Mouse (Mus musculus) ovary, adult 18-20 months (tissue): ENCODE measurements at regions not wholly inside any gene's neighbourhood (a gene's known extent, or its start where the extent isn't known, plus 50 kb on each side); places are given as distances from the start of the nearest gene placed in this dataset.

Experiments
- DNase-seq: peaks from one replicate; pipeline ENCODE4 v3.0.0; 2022; ENCODE audit warnings: low spot score, mixed read lengths

DNA sequence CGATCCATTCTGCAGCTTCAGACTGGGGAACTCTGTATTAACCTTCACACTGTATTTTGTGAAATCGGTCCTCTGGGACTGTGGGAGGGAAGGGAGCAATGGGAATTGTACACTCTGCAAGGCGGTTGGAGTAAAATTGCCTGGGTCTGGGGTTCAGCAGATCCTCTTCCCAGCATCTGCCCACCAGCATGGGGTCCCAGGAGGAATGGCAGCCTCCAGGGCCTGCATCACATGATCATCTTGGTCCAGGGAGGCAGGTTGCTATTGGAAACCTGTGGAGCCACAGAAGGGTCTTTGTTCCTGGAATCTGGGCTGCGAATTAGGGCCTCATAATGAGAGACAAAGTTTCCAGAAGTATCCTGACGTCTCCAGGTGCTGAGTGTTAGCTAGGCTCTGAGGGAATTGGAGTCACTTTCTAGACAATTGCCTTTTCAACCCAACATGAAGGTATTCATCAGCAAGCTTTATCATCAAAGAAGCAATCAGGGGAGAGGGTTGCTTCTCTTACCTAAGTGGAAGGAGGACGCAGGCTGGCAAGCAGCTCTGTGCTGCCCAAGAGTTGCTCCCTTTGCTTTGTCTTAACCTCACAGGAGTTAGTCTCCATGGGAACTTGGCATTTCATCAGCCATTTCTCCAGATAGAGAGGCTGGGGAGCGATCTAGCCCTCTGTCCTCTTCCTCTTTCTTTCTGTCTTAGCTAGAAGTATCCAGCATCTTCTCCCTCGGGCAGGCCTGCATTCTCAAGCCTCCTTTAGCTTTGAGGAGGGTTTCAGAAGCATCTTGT is 449.7 kb upstream of the Cdh4 start:
- no peak for DNase-seq

- DNase-seq: no peak
Observed at GRCm38 (mm10) chr2:178997921-178998320, 444.3 kb upstream of the Cdh4 start.

DNA sequence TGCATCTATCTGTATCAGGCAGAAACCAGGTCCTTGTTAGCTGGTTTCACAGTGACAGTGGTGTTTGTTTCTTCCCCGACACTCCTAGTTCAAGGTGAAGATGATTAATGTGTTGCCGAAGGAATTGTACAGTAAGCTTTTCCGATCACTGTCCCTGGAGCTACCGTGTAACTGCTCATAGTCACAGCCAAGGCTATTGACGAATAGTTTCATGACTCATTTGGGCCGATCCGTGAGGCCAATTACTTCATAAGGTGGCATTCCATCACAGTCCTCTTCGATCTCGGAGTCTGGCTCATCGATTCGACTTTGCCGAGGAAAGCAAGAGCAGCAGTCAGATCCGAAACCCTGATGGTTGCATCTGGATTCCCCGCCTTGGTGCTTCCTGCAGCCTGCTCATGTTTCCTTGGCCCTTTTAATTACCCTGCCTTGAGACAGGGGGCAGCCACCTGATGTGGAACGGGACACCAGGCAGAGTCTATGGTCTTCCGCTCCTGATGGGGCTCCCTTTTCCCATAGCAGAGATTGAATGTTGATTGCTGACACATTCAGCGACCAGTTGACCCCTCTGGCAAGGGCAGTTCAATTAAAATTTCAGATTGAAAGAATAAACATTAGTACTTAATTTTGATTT is 441.7 kb upstream of the Cdh4 start:
- DNase-seq: no peak

GRCm38 (mm10) chr2:179007766-179008165 is 434.5 kb upstream of the Cdh4 start:
- DNase-seq: no peak

DNA sequence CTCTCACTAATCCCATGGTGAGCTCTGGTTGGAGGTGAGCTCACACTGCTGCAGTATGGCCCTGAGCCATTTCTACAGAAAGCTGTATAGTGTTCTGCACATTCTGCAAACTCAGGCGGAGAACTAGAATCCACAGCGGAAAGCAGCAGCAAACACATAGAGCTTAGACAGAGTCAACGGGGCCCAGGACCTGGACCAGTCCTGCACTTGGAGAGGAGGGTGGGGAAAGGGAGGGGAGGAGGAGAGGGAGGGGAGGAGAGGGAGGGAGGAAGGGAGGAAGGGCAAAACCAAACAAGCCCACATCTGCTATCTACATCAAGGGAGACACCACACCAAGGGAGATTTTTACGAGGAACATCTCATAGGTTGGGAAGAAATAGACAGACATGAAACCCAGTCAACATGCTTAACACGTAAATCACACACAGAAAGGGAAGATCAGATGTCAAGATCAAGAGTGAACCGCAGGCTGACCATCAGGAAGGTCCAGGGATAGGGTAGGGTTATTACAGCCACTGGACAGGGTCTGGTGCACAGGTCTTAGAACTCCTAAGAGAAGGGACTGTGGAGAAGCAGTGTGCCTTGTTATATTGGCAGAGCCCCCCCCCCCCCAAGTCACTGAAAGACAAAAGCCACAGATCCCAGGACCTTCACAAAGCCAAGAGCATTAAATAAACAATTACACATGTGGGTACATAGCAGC is 428.2 kb upstream of the Cdh4 start:
- DNase-seq: no peak

GRCm38 (mm10) chr2:179022675-179023194 is 419.5 kb upstream of the Cdh4 start:
- DNase-seq: no peak

GRCm38 (mm10) chr2:179024225-179024624 is 418.0 kb upstream of the Cdh4 start:
- no peak for DNase-seq

GRCm38 (mm10) chr2:179033171-179033570 is 409.1 kb upstream of the Cdh4 start:
- no peak for DNase-seq

DNA sequence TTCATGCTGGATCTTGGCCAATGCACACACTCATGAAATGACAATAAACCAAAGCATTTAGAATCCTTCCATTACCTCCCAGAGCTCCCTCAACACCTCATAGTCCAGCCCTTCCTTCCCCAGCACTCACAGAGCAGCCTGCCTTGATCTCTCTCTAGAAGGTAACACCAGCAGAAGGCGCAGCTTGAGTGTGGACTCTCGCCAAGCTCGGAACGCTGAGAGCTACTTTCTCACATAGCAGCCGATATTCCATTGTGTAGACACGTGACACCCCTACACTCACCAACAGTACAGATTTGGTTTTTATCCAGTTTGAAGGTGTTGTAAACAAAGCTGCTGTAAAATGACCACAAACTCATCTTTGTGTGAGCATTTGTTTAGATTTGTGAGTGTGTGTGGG is 406.8 kb upstream of the Cdh4 start:
- no peak for DNase-seq

DNA sequence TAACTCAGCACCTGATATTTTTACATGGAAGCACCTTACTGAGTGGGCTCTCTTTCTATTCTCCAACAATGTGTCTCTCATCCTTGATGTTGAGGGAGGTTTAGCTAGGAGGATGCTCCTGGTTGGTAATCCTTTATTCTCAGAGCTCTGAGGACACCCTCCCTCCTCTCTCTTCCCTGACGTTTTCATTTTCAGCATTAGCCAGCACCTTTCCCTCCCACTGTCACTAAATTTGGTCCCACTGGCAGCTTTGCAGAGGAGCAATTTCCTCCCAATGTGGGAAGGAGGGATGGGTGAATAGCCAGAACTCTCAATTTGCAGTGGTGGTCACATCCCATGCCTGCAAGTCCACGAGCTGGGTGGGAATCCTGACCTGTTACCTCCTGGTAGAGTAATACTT is 402.5 kb upstream of the Cdh4 start:
- DNase-seq: no peak

DNA sequence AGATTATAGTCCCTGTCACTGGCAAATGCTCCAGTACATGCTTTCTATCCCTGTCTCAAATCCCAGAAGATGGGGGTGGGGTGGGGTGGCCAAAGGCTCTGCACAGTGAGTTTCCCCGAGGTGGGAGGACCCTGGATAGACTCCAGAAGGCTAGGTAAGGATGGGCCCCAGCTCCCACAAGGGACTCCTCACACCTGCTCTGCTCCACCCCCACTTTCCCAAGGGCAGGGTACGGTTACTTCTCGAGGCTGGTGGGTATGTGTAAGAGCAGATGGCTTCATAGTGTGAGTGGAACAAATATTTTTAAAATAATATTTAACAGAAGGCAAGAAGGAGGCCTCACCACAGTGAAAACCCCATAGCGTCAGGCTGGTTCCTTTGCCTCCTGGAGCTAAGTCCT is 398.6 kb upstream of the Cdh4 start:
- no peak for DNase-seq

- DNase-seq: no peak
Observed at GRCm38 (mm10) chr2:179045361-179045760, 396.9 kb upstream of the Cdh4 start.

GRCm38 (mm10) chr2:179054441-179054840 is 387.8 kb upstream of the Cdh4 start:
- no peak for DNase-seq

DNA sequence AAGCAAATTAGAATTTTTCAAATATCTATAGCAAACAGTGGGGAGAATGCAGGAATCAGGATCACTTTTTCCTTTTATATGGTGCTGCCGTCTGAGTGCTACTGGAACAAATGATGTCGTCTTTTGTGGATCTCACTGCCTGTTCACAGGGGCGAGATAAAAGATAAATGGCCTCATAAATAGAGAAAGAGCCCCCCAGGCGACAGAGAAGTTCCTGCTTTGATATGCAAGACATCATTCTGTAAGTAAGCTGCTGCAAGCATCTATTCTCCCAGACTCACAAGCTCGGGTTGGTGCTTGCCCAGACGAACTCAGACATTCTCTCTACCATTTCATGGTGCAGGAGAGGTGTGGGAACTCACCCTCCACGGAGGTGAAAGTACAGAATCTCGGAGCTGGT is 377.6 kb upstream of the Cdh4 start:
- DNase-seq: no peak

DNA sequence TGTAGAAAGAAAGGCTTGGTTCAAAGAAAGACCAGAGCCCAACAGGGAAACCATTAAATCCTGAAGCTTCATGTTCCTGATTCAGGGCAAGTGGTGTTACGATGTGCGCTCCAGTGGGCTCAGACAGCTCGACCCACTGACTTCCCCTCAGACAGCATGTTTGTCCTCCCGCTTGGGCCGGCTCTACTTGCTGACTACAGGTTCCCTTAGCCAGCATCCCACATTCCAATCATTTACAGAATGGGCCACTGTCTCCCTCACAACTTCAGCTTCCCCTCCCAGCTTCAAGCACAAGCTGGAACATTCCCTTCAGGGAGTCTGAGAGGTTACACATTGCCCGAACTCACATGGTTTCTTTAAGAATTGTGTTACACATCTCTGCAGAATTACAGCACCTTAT is 372.7 kb upstream of the Cdh4 start:
- no peak for DNase-seq

GRCm38 (mm10) chr2:179070346-179070745 is 371.9 kb upstream of the Cdh4 start:
- DNase-seq: no peak

DNA sequence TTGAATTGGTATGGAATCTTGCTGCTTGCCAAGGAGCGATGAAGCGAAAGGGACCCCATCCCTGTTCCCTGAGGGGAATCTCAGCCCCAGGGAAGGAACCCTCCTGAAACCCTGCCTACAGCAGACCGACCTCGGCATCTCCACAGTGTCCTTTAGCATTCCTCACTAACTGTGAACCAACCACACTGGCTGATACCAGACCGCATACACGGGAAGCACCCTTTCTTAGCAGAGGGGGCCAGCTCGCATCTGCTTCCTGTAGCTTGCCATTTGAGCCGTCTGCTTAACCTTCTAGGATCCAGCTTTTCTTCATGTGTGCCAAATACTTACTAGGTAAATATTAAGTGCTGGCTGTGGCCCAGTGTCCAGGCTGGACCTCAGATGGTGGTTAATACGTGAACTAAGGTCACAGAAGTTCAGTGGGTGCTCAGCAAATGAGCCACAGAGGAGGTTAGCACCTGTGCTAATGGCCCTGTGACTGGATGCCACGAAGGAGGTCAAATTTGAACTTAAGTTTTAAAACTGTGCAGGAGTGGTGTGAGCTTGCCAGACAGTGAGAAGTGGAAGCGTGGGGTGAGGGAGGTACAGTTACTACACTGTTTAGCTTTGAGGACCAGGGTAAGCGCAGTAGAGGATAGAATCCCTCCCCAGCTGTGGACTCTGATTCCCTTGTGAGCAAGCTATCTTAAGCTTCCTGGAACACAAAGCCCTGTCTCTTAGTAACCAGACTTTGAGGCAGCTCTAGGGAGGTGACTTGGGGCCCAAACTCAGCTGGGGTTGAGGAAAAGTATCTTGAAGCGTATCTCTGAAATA is 361.6 kb upstream of the Cdh4 start:
- no peak for DNase-seq

DNA sequence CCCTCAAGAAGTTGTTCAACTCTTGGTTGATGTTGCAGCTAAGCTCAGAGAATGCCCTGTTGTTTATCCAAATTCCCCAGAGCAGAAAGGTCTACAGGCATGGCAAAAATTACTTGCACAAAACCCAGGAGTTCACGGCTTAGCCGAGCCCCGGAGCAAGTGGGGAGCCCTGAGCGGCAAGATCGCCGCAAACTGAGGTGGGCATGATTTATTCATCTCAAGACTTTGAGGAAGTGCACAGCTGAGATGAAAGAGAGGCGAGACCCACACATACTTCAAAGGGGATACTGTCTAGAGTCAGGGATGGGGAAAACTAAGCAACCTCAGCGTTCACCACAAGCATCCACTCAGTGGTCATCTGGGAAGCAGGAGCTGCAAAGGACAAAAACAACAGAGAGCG is 355.3 kb upstream of the Cdh4 start:
- DNase-seq: no peak

DNA sequence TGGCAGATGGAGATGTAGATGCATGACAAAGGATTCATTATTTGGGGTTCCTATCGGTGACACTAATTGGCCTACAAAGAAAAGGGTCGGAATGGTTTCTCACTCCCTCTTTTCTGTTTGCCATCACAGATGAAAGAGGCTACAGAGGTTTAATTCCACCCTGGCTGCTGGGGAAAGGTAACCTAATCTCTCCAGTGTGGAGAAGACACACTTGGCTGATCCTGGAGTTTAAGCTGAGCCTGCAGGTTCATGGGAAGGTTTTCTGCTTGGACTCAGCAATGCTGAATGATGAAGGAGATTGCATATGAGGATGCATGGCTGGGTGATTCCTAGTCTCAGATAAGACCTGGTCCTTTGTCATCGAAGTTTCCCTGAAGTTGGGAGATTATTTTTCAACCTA is 350.8 kb upstream of the Cdh4 start:
- no peak for DNase-seq

GRCm38 (mm10) chr2:179093996-179094395 is 348.2 kb upstream of the Cdh4 start:
- no peak for DNase-seq

DNA sequence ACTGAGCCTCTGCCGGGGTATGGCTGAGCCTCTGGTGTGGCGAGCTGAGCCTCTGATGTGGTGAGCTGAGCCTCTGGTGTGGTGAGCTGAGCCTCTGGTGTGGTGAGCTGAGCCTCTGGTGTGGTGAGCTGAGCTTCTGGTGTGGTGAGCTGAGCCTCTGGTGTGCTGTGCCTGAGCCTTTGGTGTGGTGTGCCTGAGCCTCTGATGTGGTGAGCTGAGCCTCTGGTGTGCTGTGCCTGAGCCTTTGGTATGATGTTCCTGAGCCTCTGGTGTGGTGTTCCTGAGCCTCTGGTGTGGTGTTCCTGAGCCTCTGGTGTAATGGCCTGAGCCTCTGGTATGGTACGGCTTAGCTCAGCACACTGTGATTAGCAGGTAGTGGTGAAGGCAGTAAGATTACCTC is 346.2 kb upstream of the Cdh4 start:
- no peak for DNase-seq

DNA sequence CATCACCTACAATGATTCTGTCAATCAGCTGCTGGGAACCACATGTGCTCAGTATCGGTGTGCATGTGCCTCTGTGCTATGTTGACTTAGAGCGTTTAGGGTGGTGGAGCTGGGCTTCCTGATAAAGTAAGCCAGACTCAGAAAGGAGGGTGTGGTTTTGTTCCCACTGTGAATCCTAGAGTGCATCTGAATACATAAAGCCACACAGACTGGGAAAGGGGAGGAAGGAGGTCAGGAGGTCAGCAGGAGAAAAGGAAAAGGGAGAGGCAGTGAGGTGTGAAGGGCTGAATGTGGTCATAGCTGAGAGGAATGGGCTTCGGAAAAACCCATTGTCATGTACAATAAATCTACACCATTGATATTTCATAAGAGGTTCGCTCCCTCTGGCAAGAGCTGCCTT is 345.4 kb upstream of the Cdh4 start:
- DNase-seq: no peak
